Mouse (Mus musculus) C2C12 (cell line): ENCODE data around the gene Mmp17.

Experiments
- CEBPB ChIP-seq: IDR thresholded peaks from one replicate; pipeline ENCODE4 v1.6.1; 2011; ENCODE audit warnings: low read depth, mild to moderate bottlenecking, control low read depth, moderate library complexity
- CTCF ChIP-seq: IDR thresholded peaks from one replicate; pipeline ENCODE4 v1.5.1; 2011; ENCODE audit not compliant: control insufficient read depth, insufficient read depth, insufficient read length
- FOSL1 ChIP-seq: IDR thresholded peaks from one replicate; pipeline ENCODE4 v1.8.0; 2011; ENCODE audit warnings: mild to moderate bottlenecking, low read length; ENCODE audit not compliant: poor library complexity, insufficient read depth, severe bottlenecking
- MAX ChIP-seq: IDR thresholded peaks from one replicate; pipeline ENCODE4 v1.6.1; 2011; ENCODE audit warnings: mild to moderate bottlenecking, control low read depth
- MYOD1 ChIP-seq: IDR thresholded peaks from one replicate; pipeline ENCODE4 v1.6.1; 2011; ENCODE audit warnings: low read depth; ENCODE audit not compliant: control insufficient read depth, insufficient read length
- MYOG ChIP-seq: IDR thresholded peaks from one replicate; pipeline ENCODE4 v1.6.1; 2011; ENCODE audit not compliant: control insufficient read depth, insufficient read length; ENCODE audit errors: extremely low read depth
- USF1 ChIP-seq: IDR thresholded peaks from one replicate; pipeline ENCODE4 v1.6.1; 2011; ENCODE audit warnings: low read depth, mild to moderate bottlenecking, control low read depth, moderate library complexity

GRCm38 (mm10) chr5:129551991-129552390, 32.0 kb upstream of the Mmp17 start:
- no peak for TF ChIP-seq CTCF
- TF ChIP-seq FOSL1, result no peak
- TF ChIP-seq MAX, result no peak
- TF ChIP-seq CEBPB, result no peak
- no peak for TF ChIP-seq MYOD1
- no peak for TF ChIP-seq MYOG
- TF ChIP-seq USF1, result no peak
